Mouse (Mus musculus): ENCODE results near the gene Abhd4. TPM values are rescaled to one million over a fixed set of nuclear protein-coding genes. Genes with fewer than 3 reads are reported as not detected.
"Not testable (repeated sequence)": the region's sequence is repeated elsewhere in the genome, so short reads cannot be mapped to it uniquely, and the experiment has no call there.

Gene Abhd4
- polyA plus RNA-seq, 1 experiment from 2014 or later: 67.6 TPM

- Histone ChIP-seq H3K27ac (no peak overlapping the region), H3K9me3 (replicated peaks) (no peaks in the 10 kb centered on the region), H3K4me1 (peaks cover 60% of the 10 kb centered on the region), H3K27me3 (no peaks in the 10 kb centered on the region), H3K4me3 (replicated peaks) (no peak overlapping the region), H3K4me2 (no peak overlapping the region), H3K9ac (no peak overlapping the region), H3K36me3 (no peaks in the 10 kb centered on the region)
- no peak for ATAC-seq (replicated peaks; ENCODE audit: low FRiP score)
- WGBS: 90% methylated on average over 5 of the region's 5 CpGs
These were observed 29.9 kb upstream of the Abhd4 start for GRCm38 (mm10) chr14:54224064-54224417.

- Histone ChIP-seq H3K9ac (no peak overlapping the region), H3K4me1 (peaks cover 60% of the 10 kb centered on the region)
- WGBS: 40% methylated on average over 16 of the region's 16 CpGs
These were observed 29.2 kb upstream of the Abhd4 start for GRCm38 (mm10) chr14:54224484-54225467.

GRCm38 (mm10) chr14:54225725-54226124 is 28.3 kb upstream of the Abhd4 start:
- H3K27ac ChIP-seq: no peak overlapping the region
- no peaks in the 10 kb centered on the region for H3K36me3 ChIP-seq
- H3K4me1 ChIP-seq: peaks cover 61% of the 10 kb centered on the region
- H3K27me3 ChIP-seq: no peaks in the 10 kb centered on the region
- 83% methylated on average over 11 of the region's 11 CpGs for WGBS
- H3K4me2 ChIP-seq: no peak overlapping the region
- no peaks in the 10 kb centered on the region for H3K9me3 ChIP-seq (replicated peaks)
- H3K9ac ChIP-seq: no peak overlapping the region
- ATAC-seq (replicated peaks; ENCODE audit: low FRiP score): no peak
- H3K4me3 ChIP-seq (replicated peaks): no peak overlapping the region

More at GRCm38 (mm10) chr14:54224484-54225467, 29.2 kb upstream of the Abhd4 start:
- Histone ChIP-seq H3K9me3 (replicated peaks) (no peaks in the 10 kb centered on the region), H3K27ac (peak overlapping the region; percentile 58; the same call in 1 of the 2 replicates), H3K4me2 (no peak overlapping the region), H3K27me3 (no peaks in the 10 kb centered on the region), H3K4me3 (replicated peaks) (no peak overlapping the region), H3K36me3 (no peaks in the 10 kb centered on the region)
- no peak for ATAC-seq (replicated peaks; ENCODE audit: low FRiP score)

- Histone ChIP-seq H3K36me3 (no peaks in the 10 kb centered on the region), H3K4me3 (replicated peaks) (peak overlapping the region; percentile 32; the same call in 1 of the 2 replicates), H3K9me3 (replicated peaks) (no peaks in the 10 kb centered on the region), H3K27me3 (no peaks in the 10 kb centered on the region), H3K9ac (no peak overlapping the region), H3K27ac (peak overlapping the region; percentile 69), H3K4me2 (peak overlapping the region; percentile 61), H3K4me1 (peaks cover 73% of the 10 kb centered on the region)
- 23% methylated on average over 16 of the region's 16 CpGs for WGBS
- peak; percentile 54 for ATAC-seq (replicated peaks; ENCODE audit: low FRiP score)
These were observed 26.8 kb upstream of the Abhd4 start for GRCm38 (mm10) chr14:54226911-54227811.

GRCm38 (mm10) chr14:54227911-54228451 is 26.0 kb upstream of the Abhd4 start:
- under 1% methylated on average over 10 of the region's 10 CpGs for WGBS
- peaks cover 76% of the 10 kb centered on the region for H3K4me1 ChIP-seq
- H3K4me2 ChIP-seq: peak overlapping the region; percentile 61
- peak overlapping the region; percentile 32 for H3K4me3 ChIP-seq (replicated peaks)
- H3K9me3 ChIP-seq (replicated peaks): no peaks in the 10 kb centered on the region
- no peaks in the 10 kb centered on the region for H3K27me3 ChIP-seq
- peak; percentile 38 for ATAC-seq (replicated peaks; ENCODE audit: low FRiP score)
- H3K27ac ChIP-seq: peak overlapping the region; percentile 69
- peak overlapping the region; percentile 24; the same call in 1 of the 2 replicates for H3K9ac ChIP-seq
- H3K36me3 ChIP-seq: no peaks in the 10 kb centered on the region

- Histone ChIP-seq H3K27ac (peak overlapping the region; percentile 69; the same call in 1 of the 2 replicates), H3K36me3 (no peaks in the 10 kb centered on the region), H3K9me3 (replicated peaks) (no peaks in the 10 kb centered on the region), H3K27me3 (no peaks in the 10 kb centered on the region), H3K4me2 (peak overlapping the region; percentile 61), H3K4me3 (replicated peaks) (peak overlapping the region; percentile 32), H3K9ac (no peak overlapping the region), H3K4me1 (peaks cover 80% of the 10 kb centered on the region)
- no peak for ATAC-seq (replicated peaks; ENCODE audit: low FRiP score)
- 13% methylated on average over 7 of the region's 7 CpGs for WGBS
These were observed 25.5 kb upstream of the Abhd4 start for GRCm38 (mm10) chr14:54228501-54228900.

- no peak for ATAC-seq (replicated peaks; ENCODE audit: low FRiP score)
- Histone ChIP-seq H3K36me3 (no peaks in the 10 kb centered on the region), H3K9ac (no peak overlapping the region), H3K4me3 (replicated peaks) (peak overlapping the region; percentile 32), H3K4me2 (peak overlapping the region; percentile 61), H3K27ac (no peak overlapping the region), H3K27me3 (no peaks in the 10 kb centered on the region), H3K4me1 (peaks cover 82% of the 10 kb centered on the region), H3K9me3 (replicated peaks) (no peaks in the 10 kb centered on the region)
- WGBS: 22% methylated on average over 25 of the region's 25 CpGs
These were observed 24.9 kb upstream of the Abhd4 start for GRCm38 (mm10) chr14:54228933-54229713.

GRCm38 (mm10) chr14:54229849-54230248 is 24.1 kb upstream of the Abhd4 start:
- H3K27me3 ChIP-seq; H3K9me3 ChIP-seq (replicated peaks); H3K27ac ChIP-seq; H3K4me3 ChIP-seq (replicated peaks); H3K36me3 ChIP-seq; ATAC-seq (replicated peaks; ENCODE audit: low FRiP score); H3K9ac ChIP-seq; H3K4me2 ChIP-seq: not testable (repeated sequence)
- WGBS: 83% methylated on average over 3 of the region's 4 CpGs
- peaks cover 82% of the 10 kb centered on the region for H3K4me1 ChIP-seq

- Histone ChIP-seq H3K9ac (no peak overlapping the region), H3K4me2 (no peak overlapping the region), H3K36me3 (peaks cover 14% of the 10 kb centered on the region; the same call in 1 of the 2 replicates), H3K9me3 (replicated peaks) (no peaks in the 10 kb centered on the region), H3K27me3 (no peaks in the 10 kb centered on the region), H3K4me1 (peaks cover 76% of the 10 kb centered on the region), H3K4me3 (replicated peaks) (no peak overlapping the region), H3K27ac (no peak overlapping the region)
- ATAC-seq (replicated peaks; ENCODE audit: low FRiP score): no peak
- WGBS: 85% methylated on average over 14 of the region's 14 CpGs
These were observed 23.3 kb upstream of the Abhd4 start for GRCm38 (mm10) chr14:54230638-54231150.

GRCm38 (mm10) chr14:54231176-54231956 is 22.6 kb upstream of the Abhd4 start:
- Histone ChIP-seq H3K4me2 (0 out of 2 replicates have a peak overlapping the region, but pooled peaks have one; percentile 23), H3K27me3 (no peaks in the 10 kb centered on the region), H3K4me3 (replicated peaks) (no peak overlapping the region), H3K9ac (no peak overlapping the region), H3K36me3 (peaks cover 20% of the 10 kb centered on the region; the same call in 1 of the 2 replicates), H3K4me1 (peaks cover 70% of the 10 kb centered on the region), H3K27ac (0 out of 2 replicates have a peak overlapping the region, but pooled peaks have one; percentile 92), H3K9me3 (replicated peaks) (no peaks in the 10 kb centered on the region)
- WGBS: 83% methylated on average over 21 of the region's 21 CpGs
- no peak for ATAC-seq (replicated peaks; ENCODE audit: low FRiP score)
